Mouse (Mus musculus) cortical plate, adult 2 months (tissue): ENCODE measurements around the gene Irx6.

ENCODE experiments used
- CTCF ChIP-seq: fragments of 200-500 bp; IDR thresholded peaks from 2 replicates; pipeline ENCODE4 v1.5.1; 2011; ENCODE audit warnings: mild to moderate bottlenecking, control low read depth, low read length; ENCODE audit not compliant: insufficient read depth; ENCODE audit errors: extremely low read depth
- POLR2A ChIP-seq: fragments of 200-500 bp; IDR thresholded peaks from 2 replicates; pipeline ENCODE4 v1.6.1; 2011; ENCODE audit warnings: mild to moderate bottlenecking, low read length, control low read depth; ENCODE audit not compliant: insufficient read depth; ENCODE audit errors: extremely low read depth

- TF ChIP-seq CTCF (no peak), POLR2A (no peak)
These were observed 33.3 kb upstream of the Irx6 start for GRCm38 (mm10) chr8:92640820-92641219.
